Mouse (Mus musculus) MEL (cell line): ENCODE measurements around the gene Ptgr2. TPM values are rescaled to one million over a fixed set of nuclear protein-coding genes. Genes with fewer than 3 reads are reported as not detected.

ENCODE experiments used
- DNase-seq: peaks from one replicate; pipeline ENCODE4 v3.0.0; 2011; ENCODE audit warnings: low read depth, low spot score
- H3K27ac ChIP-seq: 2 replicates; pipeline ENCODE4 v1.5.1; 2012; ENCODE audit warnings: low read depth, mild to moderate bottlenecking, control low read depth, low read length, moderate library complexity; ENCODE audit not compliant: control insufficient read depth
- H3K27me3 ChIP-seq, 2 experiments: fragments of 150-350 bp in 1 of 2; sonication (generic) in 1 of 2; 2 replicates each; pipeline ENCODE4 v1.6.1; 2012; ENCODE audit warnings: low read length in 2 of 2, mild to moderate bottlenecking in 2 of 2, improper control_type of control experiment in 1 of 2, moderate library complexity in 1 of 2; ENCODE audit not compliant: insufficient read depth in 2 of 2, control insufficient read depth in 1 of 2
- H3K36me3 ChIP-seq, 2 experiments: 2 replicates each; pipeline ENCODE4 v1.6.1; 2012 to 2014; ENCODE audit warnings: low read length in 2 of 2, improper control_type of control experiment in 1 of 2, inconsistent platforms in 1 of 2, mild to moderate bottlenecking in 1 of 2; ENCODE audit not compliant: insufficient read depth in 2 of 2, control insufficient read depth in 1 of 2
- H3K4me1 ChIP-seq, 2 experiments: fragments of 150-350 bp in 1 of 2; sonication (generic) in 1 of 2; 2 replicates each; pipeline ENCODE4 v1.6.1; 2012; ENCODE audit warnings: low read length in 2 of 2, improper control_type of control experiment in 1 of 2, mild to moderate bottlenecking in 1 of 2; ENCODE audit not compliant: insufficient read depth in 2 of 2, control insufficient read depth in 1 of 2
- H3K4me3 ChIP-seq, 2 experiments: fragments of 150-350 bp in 1 of 2; sonication (generic) in 1 of 2; 2 replicates each; pipeline ENCODE4 v1.5.1; 2012; ENCODE audit warnings: low read depth in 2 of 2, low read length in 2 of 2, mild to moderate bottlenecking in 2 of 2, moderate library complexity in 2 of 2, control low read depth in 1 of 2, improper control_type of control experiment in 1 of 2; ENCODE audit not compliant: control insufficient read depth in 1 of 2, insufficient read depth in 1 of 2
- H3K79me2 ChIP-seq: 2 replicates; pipeline ENCODE4 v1.6.1; 2012; ENCODE audit warnings: mild to moderate bottlenecking, low read length, moderate library complexity; ENCODE audit not compliant: control insufficient read depth, poor library complexity, insufficient read depth
- H3K9ac ChIP-seq: 2 replicates; pipeline ENCODE4 v1.6.1; 2012; ENCODE audit warnings: low read depth, mild to moderate bottlenecking, control low read depth, low read length, moderate library complexity; ENCODE audit not compliant: control insufficient read depth, poor library complexity, severe bottlenecking
- H3K9me3 ChIP-seq: fragments of 150-350 bp; sonication (generic); replicated peaks from 2 replicates; pipeline ENCODE4 v1.6.1; 2012; ENCODE audit warnings: mild to moderate bottlenecking, low read length, improper control_type of control experiment, moderate library complexity; ENCODE audit not compliant: insufficient read depth
- BHLHE40 ChIP-seq: IDR thresholded peaks from 2 replicates; pipeline ENCODE4 v1.6.1; 2012; ENCODE audit warnings: low read depth, mild to moderate bottlenecking, inconsistent platforms, low read length, improper control_type of control experiment, borderline replicate concordance
- CHD1 ChIP-seq: IDR thresholded peaks from 2 replicates; pipeline ENCODE4 v1.6.1; 2012; ENCODE audit warnings: low read depth, mild to moderate bottlenecking, inconsistent platforms, low read length, improper control_type of control experiment
- CHD2 ChIP-seq: IDR thresholded peaks from 2 replicates; pipeline ENCODE4 v1.6.1; 2011; ENCODE audit warnings: low read length, improper control_type of control experiment
- CTCF ChIP-seq, 3 experiments: IDR thresholded peaks in 2 of 3; conservative IDR thresholded peaks in 1 of 3; 2 replicates each; pipeline ENCODE4 v1.5.1; 2011 to 2012; ENCODE audit warnings: low read length in 3 of 3, low read depth in 2 of 3, mild to moderate bottlenecking in 2 of 3, improper control_type of control experiment in 1 of 3, inconsistent platforms in 1 of 3, mixed read lengths in 1 of 3, moderate library complexity in 1 of 3; ENCODE audit not compliant: control insufficient read depth in 1 of 3, insufficient read depth in 1 of 3, poor library complexity in 1 of 3, severe bottlenecking in 1 of 3
- E2F4 ChIP-seq: IDR thresholded peaks from 2 replicates; pipeline ENCODE4 v1.6.1; 2011; ENCODE audit warnings: low read depth, low read length, improper control_type of control experiment, borderline replicate concordance
- ELF1 ChIP-seq: IDR thresholded peaks from 2 replicates; pipeline ENCODE4 v1.6.1; 2014; ENCODE audit warnings: low read depth, mild to moderate bottlenecking, inconsistent platforms, low read length, improper control_type of control experiment, moderate library complexity
- EP300 ChIP-seq, 2 experiments: IDR thresholded peaks; 2 replicates each; pipeline ENCODE4 v1.6.1; 2011; ENCODE audit warnings: improper control_type of control experiment in 2 of 2, low read length in 2 of 2, low read depth in 1 of 2, mild to moderate bottlenecking in 1 of 2
- ETS1 ChIP-seq: IDR thresholded peaks from 2 replicates; pipeline ENCODE4 v1.6.1; 2012; ENCODE audit warnings: low read depth, mild to moderate bottlenecking, inconsistent platforms, low read length, improper control_type of control experiment, moderate library complexity
- GABPA ChIP-seq: IDR thresholded peaks from 2 replicates; pipeline ENCODE4 v1.6.1; 2012; ENCODE audit warnings: low read depth, mild to moderate bottlenecking, inconsistent platforms, low read length, improper control_type of control experiment, moderate library complexity
- GATA1 ChIP-seq: IDR thresholded peaks from 2 replicates; pipeline ENCODE4 v1.6.1; 2011; ENCODE audit warnings: low read depth, low read length, improper control_type of control experiment
- HCFC1 ChIP-seq: IDR thresholded peaks from 2 replicates; pipeline ENCODE4 v1.6.1; 2012; ENCODE audit warnings: low read depth, mild to moderate bottlenecking, inconsistent platforms, low read length, improper control_type of control experiment, moderate library complexity
- JUND ChIP-seq: IDR thresholded peaks from 2 replicates; pipeline ENCODE4 v1.6.1; 2011; ENCODE audit warnings: low read depth, mild to moderate bottlenecking, improper control_type of control experiment, low read length
- KAT2A ChIP-seq: conservative IDR thresholded peaks from 2 replicates; pipeline ENCODE4 v1.6.1; 2012; ENCODE audit warnings: low read depth, low read length, improper control_type of control experiment, inconsistent platforms
- MAFK ChIP-seq: IDR thresholded peaks from 2 replicates; pipeline ENCODE4 v1.6.1; 2011; ENCODE audit warnings: low read depth, mild to moderate bottlenecking, low read length, improper control_type of control experiment, borderline replicate concordance
- MAX ChIP-seq: IDR thresholded peaks from 2 replicates; pipeline ENCODE4 v1.6.1; 2011; ENCODE audit warnings: low read length, improper control_type of control experiment
- MXI1 ChIP-seq: IDR thresholded peaks from 2 replicates; pipeline ENCODE4 v1.6.1; 2011; ENCODE audit warnings: mild to moderate bottlenecking, low read depth, low read length, improper control_type of control experiment
- MYB ChIP-seq: IDR thresholded peaks from 2 replicates; pipeline ENCODE4 v1.6.1; 2011; ENCODE audit warnings: mild to moderate bottlenecking, low read depth, low read length, improper control_type of control experiment
- MYC ChIP-seq: IDR thresholded peaks from 2 replicates; pipeline ENCODE4 v1.6.1; 2011; ENCODE audit warnings: low read depth, mild to moderate bottlenecking, low read length, improper control_type of control experiment, moderate library complexity
- NELFE ChIP-seq: IDR thresholded peaks from 2 replicates; pipeline ENCODE4 v1.6.1; 2011; ENCODE audit warnings: low read depth, low read length, improper control_type of control experiment
- NRF1 ChIP-seq: IDR thresholded peaks from 2 replicates; pipeline ENCODE4 v1.6.1; 2014; ENCODE audit warnings: low read depth, mild to moderate bottlenecking, inconsistent platforms, low read length, improper control_type of control experiment, moderate library complexity; ENCODE audit not compliant: poor library complexity, insufficient read depth, severe bottlenecking
- POLR2A ChIP-seq, 2 experiments: IDR thresholded peaks; 2 replicates each; pipeline ENCODE4 v1.6.1; 2011 to 2012; ENCODE audit warnings: low read length in 2 of 2, mild to moderate bottlenecking in 2 of 2, control low read depth in 1 of 2, improper control_type of control experiment in 1 of 2, low read depth in 1 of 2, moderate library complexity in 1 of 2; ENCODE audit not compliant: control insufficient read depth in 1 of 2, insufficient read depth in 1 of 2, poor library complexity in 1 of 2
- POLR2AphosphoS2 ChIP-seq: IDR thresholded peaks from 2 replicates; pipeline ENCODE4 v1.6.1; 2011; ENCODE audit warnings: low read length, improper control_type of control experiment
- POLR2AphosphoS5 ChIP-seq: IDR thresholded peaks from 2 replicates; pipeline ENCODE4 v1.6.1; 2012; ENCODE audit warnings: low read depth, borderline replicate concordance, mild to moderate bottlenecking, inconsistent platforms, low read length, moderate library complexity, mixed read lengths
- RAD21 ChIP-seq: IDR thresholded peaks from 2 replicates; pipeline ENCODE4 v1.6.1; 2011; ENCODE audit warnings: mild to moderate bottlenecking, low read depth, low read length, improper control_type of control experiment
- RCOR1 ChIP-seq: IDR thresholded peaks from 2 replicates; pipeline ENCODE4 v1.6.1; 2012; ENCODE audit warnings: low read depth, mild to moderate bottlenecking, inconsistent platforms, low read length, improper control_type of control experiment
- SIN3A ChIP-seq: IDR thresholded peaks from 2 replicates; pipeline ENCODE4 v1.6.1; 2012; ENCODE audit warnings: low read length, improper control_type of control experiment, inconsistent platforms
- SMC3 ChIP-seq: IDR thresholded peaks from 2 replicates; pipeline ENCODE4 v1.6.1; 2011; ENCODE audit warnings: low read depth, low read length, improper control_type of control experiment
- TAL1 ChIP-seq: IDR thresholded peaks from 2 replicates; pipeline ENCODE4 v1.6.1; 2012; ENCODE audit warnings: mild to moderate bottlenecking, inconsistent platforms, low read length, moderate library complexity, mixed read lengths
- TBP ChIP-seq: IDR thresholded peaks from 2 replicates; pipeline ENCODE4 v1.8.0; 2011; ENCODE audit warnings: low read depth, low read length, improper control_type of control experiment
- TCF12 ChIP-seq: IDR thresholded peaks from 2 replicates; pipeline ENCODE4 v1.6.1; 2014; ENCODE audit warnings: low read depth, mild to moderate bottlenecking, inconsistent platforms, low read length, improper control_type of control experiment, moderate library complexity
- USF1 ChIP-seq: IDR thresholded peaks from 2 replicates; pipeline ENCODE4 v1.6.1; 2014; ENCODE audit warnings: low read depth, mild to moderate bottlenecking, inconsistent platforms, low read length, improper control_type of control experiment, moderate library complexity
- USF2 ChIP-seq, 2 experiments: IDR thresholded peaks; 2 replicates each; pipeline ENCODE4 v1.6.1; 2011 to 2012; ENCODE audit warnings: improper control_type of control experiment in 2 of 2, low read length in 2 of 2, borderline replicate concordance in 1 of 2, inconsistent platforms in 1 of 2, low read depth in 1 of 2, mild to moderate bottlenecking in 1 of 2; ENCODE audit not compliant: insufficient read depth in 1 of 2
- ZC3H11A ChIP-seq: IDR thresholded peaks from 2 replicates; pipeline ENCODE4 v1.6.1; 2012; ENCODE audit warnings: low read depth, mild to moderate bottlenecking, inconsistent platforms, low read length, improper control_type of control experiment
- ZKSCAN1 ChIP-seq: IDR thresholded peaks from 2 replicates; pipeline ENCODE4 v1.6.1; 2012; ENCODE audit warnings: low read depth, mild to moderate bottlenecking, inconsistent platforms, low read length, improper control_type of control experiment, moderate library complexity
- ZMIZ1 ChIP-seq: IDR thresholded peaks from 2 replicates; pipeline ENCODE4 v1.6.1; 2012; ENCODE audit warnings: low read depth, mild to moderate bottlenecking, inconsistent platforms, low read length, improper control_type of control experiment, moderate library complexity
- ZNF384 ChIP-seq: IDR thresholded peaks from 2 replicates; pipeline ENCODE4 v1.6.1; 2012; ENCODE audit warnings: low read depth, mild to moderate bottlenecking, inconsistent platforms, low read length, improper control_type of control experiment
- polyA plus RNA-seq, 2 experiments: library from polyadenylated mRNA; stranded (reverse) in 1 of 2; unstranded in 1 of 2; fragments of >175 nt in 1 of 2; fragments of >200 nt in 1 of 2; gene quantifications; 2 replicates each; pipeline versions ENCODE4 v1.2.1 to v1.2.4; 2012; ENCODE audit warnings: low replicate concordance in 2 of 2, low read depth in 1 of 2; ENCODE audit not compliant: insufficient read length in 2 of 2, insufficient read depth in 1 of 2, missing spikeins in 1 of 2
- total RNA-seq: library from RNA; depleted of rRNA; stranded (reverse); fragments of 300-350 nt; gene quantifications from 2 replicates; pipeline ENCODE4 v1.2.3, GENCODE M21; 2012

The Ptgr2 gene
- total and polyA plus RNA-seq, 3 experiments: 33.0 to 35.9 TPM; not detected in 1

DNA sequence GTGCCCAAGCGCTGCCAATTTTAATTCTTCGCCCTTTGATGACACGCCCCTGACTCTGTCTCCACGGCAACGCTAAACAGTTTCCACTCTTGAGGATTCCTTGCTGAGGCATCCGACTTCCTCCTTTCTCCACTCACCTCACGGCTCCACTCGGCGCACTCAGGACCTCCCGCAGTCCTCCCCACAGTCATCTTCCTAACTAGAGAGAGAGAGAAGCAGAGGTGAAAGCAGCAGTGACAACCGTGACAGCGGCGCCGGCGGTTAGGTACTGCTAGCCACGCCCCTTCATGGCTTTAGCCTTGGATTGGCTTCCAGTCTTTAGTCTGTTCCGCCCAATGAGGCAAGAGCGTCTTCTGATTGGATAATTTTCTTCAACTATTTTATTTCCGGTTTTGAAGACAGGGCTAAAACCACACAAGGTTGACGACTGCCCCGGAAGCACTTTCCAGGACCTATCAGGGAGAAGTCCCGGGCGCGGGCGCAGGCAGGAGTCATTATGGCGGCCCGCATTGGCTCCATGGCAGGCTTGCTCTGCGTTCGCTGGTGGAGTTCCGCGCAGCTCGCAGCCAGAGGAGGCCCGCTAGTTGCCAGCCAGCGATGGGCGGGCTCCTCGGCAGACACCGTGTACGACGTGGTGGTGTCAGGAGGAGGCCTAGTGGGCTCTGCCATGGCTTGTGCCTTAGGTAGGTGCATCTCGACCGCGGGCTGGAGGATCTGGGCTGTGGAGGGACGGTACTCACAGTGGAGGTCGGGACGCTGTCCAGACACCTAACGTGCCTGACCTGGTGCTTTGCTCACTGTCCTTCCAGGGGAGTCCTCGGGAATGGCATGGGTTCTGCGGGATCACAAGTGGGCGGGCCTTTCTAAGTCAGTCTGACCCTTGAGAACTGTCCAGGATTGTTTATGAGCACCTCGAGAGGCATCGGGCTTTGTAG is 76.8 kb downstream of the Ptgr2 start, which contains the start of the genes Coq6 and Fam161b:
TSS of gene Coq6 (plus strand) at position 103 of the 935 bp plus-strand sequence.
TSS of gene Fam161b (minus strand) at position 279 of the 935 bp plus-strand sequence.
- peak; percentile 99 for DNase-seq
- Histone ChIP-seq H3K36me3 (peaks cover 0 to 36% of the 10 kb centered on the region in 2 experiments; a peak in 3 of 4 replicates), H3K27me3 (no peaks in the 10 kb centered on the region), H3K9ac (peak within 1 kb of the TSS; percentile 87), H3K79me2 (peaks cover 30% of the 10 kb centered on the region), H3K27ac (peak within 1 kb of the TSS; percentile 66), H3K9me3 (no peaks in the 10 kb centered on the region), H3K4me3 (peak within 1 kb of the TSS; percentile 84 to 90), H3K4me1 (peaks cover 13 to 30% of the 10 kb centered on the region in 2 experiments)
- TF ChIP-seq SMC3 (no peak), ELF1 (peak; percentile 83), POLR2A (IDR thresholded peaks at IDR 0.05; ENCODE audit: control insufficient read depth in 1 of 2, insufficient read depth in 1 of 2, low read depth in 1 of 2, low read length in 2 of 2, poor library complexity in 1 of 2) (peak; percentile 83 to 92), GABPA (no peak), E2F4 (no peak), NELFE (peak; percentile 76), TBP (peak; percentile 71; the same call in 1 of the 2 replicates), ZKSCAN1 (no peak), ETS1 (no peak), ZC3H11A (no peak), TCF12 (0 out of 2 replicates have a peak, but pooled peaks have one; percentile 17), SIN3A (peak; percentile 100), RCOR1 (no peak), POLR2AphosphoS5 (no peak), TAL1 (no peak), POLR2AphosphoS2 (peak; percentile 58; the same call in 1 of the 2 replicates), RAD21 (no peak), ZMIZ1 (0 out of 2 replicates have a peak, but pooled peaks have one; percentile 12), EP300 (IDR thresholded peaks at IDR 0.05; ENCODE audit: low read depth in 1 of 2, low read length in 2 of 2) (no peak), ZNF384 (no peak), MAFK (no peak), USF1 (no peak), MYC (peak; percentile 59; the same call in 1 of the 2 replicates), BHLHE40 (no peak), MYB (0 out of 2 replicates have a peak, but pooled peaks have one; percentile 47), NRF1 (peak; percentile 59), CHD1 (no peak), CHD2 (peak; percentile 85), HCFC1 (peak; percentile 95), MAX (no peak; the same call in none of the 2 replicates), MXI1 (peak; percentile 96), CTCF (IDR thresholded peaks at IDR 0.05 in 2 of 3, conservative IDR thresholded peaks at IDR 0.05 in 1 of 3; ENCODE audit: control insufficient read depth in 1 of 3, insufficient read depth in 1 of 3, low read depth in 2 of 3, low read length in 3 of 3, poor library complexity in 1 of 3, severe bottlenecking in 1 of 3) (no peak; a peak in 1 of 6 replicates), JUND (no peak), USF2 (IDR thresholded peaks at IDR 0.05; ENCODE audit: borderline replicate concordance in 1 of 2, insufficient read depth in 1 of 2, low read depth in 1 of 2, low read length in 2 of 2) (no peak), GATA1 (no peak), KAT2A (peak; percentile 87)
